ENCODE assay signal across 15 mouse cellular contexts in genomic region chr13:104529238-104529637, GRCm38 (mm10).
"Had no signal": no experiment of that assay in that cellular context is flagged by ENCODE, and none has a peak within 500 bp of the region (broad histone marks: within the 10 kb centered on the region; RNA-seq: fewer than 3 reads in every experiment).

No protein-coding gene starts in this region.

- H3K4me3 ChIP-seq: layer of hippocampus, adult 2 months; limb, embryonic 13.5 days; liver, embryonic 15.5 days; neural tube, embryonic 13.5 days had no signal

- H3K9ac ChIP-seq: limb, embryonic 13.5 days; liver, embryonic 15.5 days; neural tube, embryonic 13.5 days had no signal

- H3K4me1 ChIP-seq: limb, embryonic 13.5 days; liver, embryonic 15.5 days had no signal

- H3K36me3 ChIP-seq: limb, embryonic 13.5 days; liver, embryonic 15.5 days; neural tube, embryonic 13.5 days had no signal

- H3K9me3 ChIP-seq: limb, embryonic 13.5 days; liver, embryonic 15.5 days; neural tube, embryonic 13.5 days had no signal

- H3K27me3 ChIP-seq: limb, embryonic 13.5 days; liver, embryonic 15.5 days; neural tube, embryonic 13.5 days had no signal

- DNase-seq: kidney, adult 8-10 months; kidney, postnatal 10 days; kidney, postnatal 4 days; lung, adult 2 months; lung, postnatal 36 days; retina, postnatal 1 day; right cerebral cortex, postnatal 4 days; spleen, adult 18-20 months; thymus, postnatal 36 days had no signal

- H3K27ac ChIP-seq: layer of hippocampus, adult 2 months; limb, embryonic 13.5 days; liver, embryonic 15.5 days; neural tube, embryonic 13.5 days had no signal

- ATAC-seq: intestine, postnatal 0 days; lung, postnatal 0 days had no signal

- H3K4me2 ChIP-seq: limb, embryonic 13.5 days; liver, embryonic 15.5 days; neural tube, embryonic 13.5 days had no signal
